In genomic region chr7:132729093-132729831, GRCm38 (mm10) we compare ENCODE assay signal across 9 mouse cellular contexts.
DNase-seq lines count a peak whose midpoint lies in the region; ATAC-seq lines count a peak whose summit lies in the region.
"Had no signal": no experiment of that assay in that cellular context is flagged by ENCODE, and none has a peak within 500 bp of the region (broad histone marks: within the 10 kb centered on the region; RNA-seq: fewer than 3 reads in every experiment).

No protein-coding gene starts in this region.

- no peak overlapping the region for H3K4me3 ChIP-seq in forebrain, embryonic 14.5 days (ENCODE audit: low read depth, low read length)
- H3K4me3 ChIP-seq in forebrain, embryonic 16.5 days (replicated peaks; ENCODE audit: low read length): no peak overlapping the region

- H3K27ac ChIP-seq in forebrain, embryonic 14.5 days (ENCODE audit: low read depth, low read length): peak overlapping the region; percentile 21; the same call in 1 of the 2 replicates
- H3K27ac ChIP-seq in forebrain, embryonic 16.5 days (ENCODE audit: low read length): no peak overlapping the region

- intact Hi-C loops in left cerebral cortex, postnatal 25 days (cut with DNase I): no loop called here
- intact Hi-C loops in left cerebral cortex, postnatal 4 days (cut with DNase I): no loop called here

- peaks cover 60% of the 10 kb centered on the region for H3K4me1 ChIP-seq in forebrain, embryonic 14.5 days (ENCODE audit: control insufficient read depth, insufficient read depth, low read length)
- H3K4me1 ChIP-seq in forebrain, embryonic 16.5 days (replicated peaks; ENCODE audit: control insufficient read depth, insufficient read depth, low read length): peaks cover 49% of the 10 kb centered on the region

- no peak for ATAC-seq in forebrain, embryonic 14.5 days
- no peak for ATAC-seq in forebrain, embryonic 16.5 days
- peak; percentile 49 for ATAC-seq in megakaryocyte progenitor cell, adult 5-6 weeks (replicated peaks; ENCODE audit: poor library complexity)

- H3K9me3 ChIP-seq in forebrain, embryonic 14.5 days (replicated peaks; ENCODE audit: control insufficient read depth, low read length): no peaks in the 10 kb centered on the region
- H3K9me3 ChIP-seq in forebrain, embryonic 16.5 days (ENCODE audit: control insufficient read depth, low read length): no peaks in the 10 kb centered on the region

- 81% methylated on average over 4 of the region's 4 CpGs for WGBS in forebrain, embryonic 14.5 days
- 78% methylated on average over 4 of the region's 4 CpGs for WGBS in forebrain, embryonic 16.5 days

- no peak for DNase-seq in forebrain, embryonic 14.5 days (ENCODE audit: low spot score)
- peak; percentile 31 for DNase-seq in NIH3T3 (ENCODE audit: low read depth)
- peak; percentile 75 to 76 for DNase-seq in kidney, postnatal 36 days
- no peak for DNase-seq in left cerebral cortex, postnatal 25 days (ENCODE audit: low spot score in 2 of 2)
- no peak for DNase-seq in thymus, postnatal 36 days
- DNase-seq in left cerebral cortex, postnatal 4 days: no peak
- DNase-seq: cerebellum, adult 8-10 months had no signal

- H3K9ac ChIP-seq in forebrain, embryonic 14.5 days (ENCODE audit: low read length): no peak overlapping the region
- H3K9ac ChIP-seq in forebrain, embryonic 16.5 days (replicated peaks; ENCODE audit: low read depth, low read length): no peak overlapping the region

- H3K4me2 ChIP-seq in forebrain, embryonic 14.5 days (ENCODE audit: low read length): no peak overlapping the region
- H3K4me2 ChIP-seq in forebrain, embryonic 16.5 days (ENCODE audit: low read length): no peak overlapping the region

- H3K27me3 ChIP-seq in forebrain, embryonic 14.5 days (replicated peaks; ENCODE audit: control insufficient read depth, insufficient read depth, low read length): no peaks in the 10 kb centered on the region
- H3K27me3 ChIP-seq in forebrain, embryonic 16.5 days (replicated peaks; ENCODE audit: control insufficient read depth, insufficient read depth, low read length): no peaks in the 10 kb centered on the region

- no peaks in the 10 kb centered on the region; the same call in 1 of the 2 replicates for H3K36me3 ChIP-seq in forebrain, embryonic 14.5 days (ENCODE audit: control insufficient read depth, insufficient read depth, low read length)
- H3K36me3 ChIP-seq in forebrain, embryonic 16.5 days (ENCODE audit: control insufficient read depth, insufficient read depth): no peaks in the 10 kb centered on the region

Comparison
In these comparisons a context has a peak if more than half of its experiments do, and no peak if none do; other contexts are left out.
1. DNase-seq: peak in NIH3T3 (single experiment) and kidney, postnatal 36 days (2 of 2); none in forebrain, embryonic 14.5 days (single experiment), left cerebral cortex, postnatal 25 days (0 of 2), thymus, postnatal 36 days (0 of 2) and left cerebral cortex, postnatal 4 days (single experiment).